Mouse (Mus musculus): ENCODE data around the gene Ccdc42.

Ccdc42 gene

GRCm38 (mm10) chr11:68586721-68587120, at the start of gene Ccdc42:
Gene Ccdc42, plus strand, starts transcription at chr11:68587021.
- in situ Hi-C loops (cut with MboI; ENCODE audit: unreplicated experiment in 2 of 2), result loop anchor here (5.0 kb wide), 2 partner anchors 221 to 291 kb away; no protein-coding TSS in a partner anchor

DNA sequence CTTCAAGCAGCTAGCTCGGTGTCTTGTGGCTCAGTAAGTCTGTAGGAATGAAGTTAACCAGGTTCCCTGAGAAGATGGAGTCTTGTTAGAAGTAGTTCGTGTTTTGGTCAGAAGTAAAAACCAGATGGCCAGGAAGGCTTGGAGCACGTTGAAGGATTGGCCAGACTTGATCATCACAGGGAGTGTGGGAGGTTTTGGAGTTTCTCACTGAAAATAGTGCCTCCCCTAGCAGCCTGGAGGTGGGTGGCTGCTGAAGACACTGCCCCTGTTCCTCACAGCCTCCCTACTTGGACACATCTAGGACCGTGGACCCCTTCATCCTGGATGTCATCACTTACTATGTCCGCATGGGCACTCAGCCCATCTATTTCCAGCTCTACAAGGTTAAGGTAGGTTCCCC, 47.2 kb upstream of the Ccdc42 start:
- in situ Hi-C loops (cut with MboI; ENCODE audit: unreplicated experiment in 2 of 2), result no loop called here

GRCm38 (mm10) chr11:68544554-68544953, 42.3 kb upstream of the Ccdc42 start:
- in situ Hi-C loops (cut with MboI; ENCODE audit: unreplicated experiment in 2 of 2), result no loop called here

DNA sequence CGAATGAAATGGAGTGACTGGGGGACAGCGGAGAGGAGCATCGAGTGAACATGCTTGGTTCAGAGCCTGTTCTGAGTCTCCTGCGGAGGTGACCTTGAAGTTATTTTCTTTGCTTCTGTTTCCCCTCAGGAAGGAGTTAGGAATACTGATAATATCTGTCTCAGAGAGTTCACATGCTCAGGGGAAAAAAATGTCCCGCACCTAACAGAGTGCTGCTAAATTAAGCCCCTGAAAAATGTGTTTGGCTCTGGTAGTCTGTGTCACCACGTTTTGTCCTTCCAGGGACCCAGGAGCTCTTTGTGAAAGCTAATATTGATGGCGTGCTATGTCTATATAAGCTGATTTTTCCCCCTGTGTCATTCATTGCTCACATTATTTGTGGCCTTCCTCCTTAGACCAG, 41.6 kb upstream of the Ccdc42 start:
- in situ Hi-C loops (cut with MboI; ENCODE audit: unreplicated experiment in 2 of 2), result no loop called here

DNA sequence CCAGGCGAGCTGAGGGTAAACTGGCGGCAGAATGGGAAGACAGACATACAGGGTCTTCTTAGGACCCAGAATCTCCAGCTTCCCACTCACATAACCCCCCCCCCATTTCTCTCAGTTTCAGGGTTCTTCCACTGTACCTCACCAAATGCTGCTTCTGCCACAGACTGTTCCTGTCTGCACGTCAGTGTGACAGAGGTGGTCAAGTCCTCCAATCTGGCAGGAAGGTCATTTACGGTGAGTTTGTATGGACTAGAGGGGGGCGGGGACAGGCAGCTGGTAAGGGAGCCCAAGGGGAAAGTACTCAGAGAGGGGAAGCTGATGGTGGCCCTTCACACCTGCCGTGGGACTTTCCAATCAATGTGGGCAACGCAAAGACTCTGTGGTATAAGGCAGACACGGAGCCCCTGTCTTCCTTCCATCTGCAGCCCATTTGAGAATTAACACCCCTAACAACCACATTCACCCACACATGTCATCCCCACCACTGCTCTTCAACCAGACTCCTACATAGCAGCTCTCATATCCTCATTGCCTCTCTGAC, 41.1 kb upstream of the Ccdc42 start:
- in situ Hi-C loops (cut with MboI; ENCODE audit: unreplicated experiment in 2 of 2), result no loop called here

GRCm38 (mm10) chr11:68547484-68547883, 39.3 kb upstream of the Ccdc42 start:
- in situ Hi-C loops (cut with MboI; ENCODE audit: unreplicated experiment in 2 of 2), result no loop called here

DNA sequence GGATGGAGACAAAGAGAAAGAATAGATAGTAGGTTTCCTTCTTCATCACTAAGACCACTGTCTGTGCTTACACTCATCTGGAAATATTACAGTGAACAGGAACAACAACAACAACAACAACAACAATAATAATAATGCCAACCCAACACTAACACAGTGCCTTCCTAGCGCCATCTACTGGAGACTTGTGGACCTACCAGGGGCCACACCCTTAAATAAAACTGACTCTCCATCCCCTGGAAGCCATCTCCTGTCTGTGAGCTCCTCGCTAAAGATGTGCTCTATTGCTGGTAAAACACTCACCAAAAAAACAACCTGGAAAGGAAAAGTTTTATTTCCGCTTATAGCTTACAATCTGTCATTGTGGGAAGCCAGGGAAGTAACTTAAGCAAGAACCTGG, 37.2 kb upstream of the Ccdc42 start:
- in situ Hi-C loops (cut with MboI; ENCODE audit: unreplicated experiment in 2 of 2), result no loop called here

- in situ Hi-C loops (cut with MboI; ENCODE audit: unreplicated experiment in 2 of 2), result loop anchor here (5.0 to 25.0 kb wide), 5 partner anchors 63 to 556 kb away; partner anchors contain the start of genes Pik3r5 (in 1 of the 2) and Rangrf (in 1 of the 2)
Measured at GRCm38 (mm10) chr11:68550358-68550757, 36.5 kb upstream of the Ccdc42 start.

DNA sequence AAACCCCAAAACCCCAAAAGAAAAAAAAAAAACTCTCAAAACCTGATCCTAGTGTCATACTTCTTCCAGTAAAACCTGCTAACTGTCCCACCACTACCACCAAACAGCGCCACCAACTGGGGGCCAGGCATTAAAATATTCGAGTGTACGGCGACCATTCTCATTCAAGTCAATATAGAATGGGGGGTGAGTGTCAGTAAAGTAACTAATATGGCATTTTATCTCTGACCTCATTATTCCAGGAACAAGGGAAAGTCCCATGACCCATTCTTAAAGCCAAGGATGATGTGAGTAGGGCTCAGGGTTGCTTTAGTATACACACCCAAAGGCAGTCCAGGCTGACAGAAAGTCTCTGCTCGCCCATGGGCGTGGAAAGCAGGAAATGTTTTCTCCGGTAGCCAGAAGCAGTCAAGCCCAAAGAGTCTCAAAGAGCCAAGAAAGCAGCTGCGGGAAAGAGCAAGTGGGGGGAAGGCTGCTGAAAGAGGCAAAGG, 32.8 kb upstream of the Ccdc42 start:
- in situ Hi-C loops (cut with MboI; ENCODE audit: unreplicated experiment in 2 of 2), result loop anchor here (5.0 to 25.0 kb wide), 5 partner anchors 67 to 559 kb away; partner anchors contain the start of genes Pik3r5 (in 1 of the 2) and Rangrf (in 1 of the 2)

GRCm38 (mm10) chr11:68555918-68556584, 30.8 kb upstream of the Ccdc42 start, which contains the start of gene Mfsd6l:
Gene Mfsd6l, plus strand, starts transcription at chr11:68556186.
- in situ Hi-C loops (cut with MboI; ENCODE audit: unreplicated experiment in 2 of 2), result loop anchor here (5.0 to 25.0 kb wide), 3 partner anchors 431 to 561 kb away; partner anchors contain the start of gene Rangrf (in 1 of the 2)

GRCm38 (mm10) chr11:68559546-68559945, 27.3 kb upstream of the Ccdc42 start:
- in situ Hi-C loops (cut with MboI; ENCODE audit: unreplicated experiment in 2 of 2), result loop anchor here (5.0 to 25.0 kb wide), 3 partner anchors 428 to 565 kb away; partner anchors contain the start of gene Rangrf (in 1 of the 2)

- in situ Hi-C loops (cut with MboI; ENCODE audit: unreplicated experiment in 2 of 2), result loop anchor here in 1 of 2 experiments (25.0 kb wide), 1 partner anchor 425 kb away; the partner anchor contains the start of gene Rangrf
Measured at GRCm38 (mm10) chr11:68561957-68562950, 24.6 kb upstream of the Ccdc42 start.

DNA sequence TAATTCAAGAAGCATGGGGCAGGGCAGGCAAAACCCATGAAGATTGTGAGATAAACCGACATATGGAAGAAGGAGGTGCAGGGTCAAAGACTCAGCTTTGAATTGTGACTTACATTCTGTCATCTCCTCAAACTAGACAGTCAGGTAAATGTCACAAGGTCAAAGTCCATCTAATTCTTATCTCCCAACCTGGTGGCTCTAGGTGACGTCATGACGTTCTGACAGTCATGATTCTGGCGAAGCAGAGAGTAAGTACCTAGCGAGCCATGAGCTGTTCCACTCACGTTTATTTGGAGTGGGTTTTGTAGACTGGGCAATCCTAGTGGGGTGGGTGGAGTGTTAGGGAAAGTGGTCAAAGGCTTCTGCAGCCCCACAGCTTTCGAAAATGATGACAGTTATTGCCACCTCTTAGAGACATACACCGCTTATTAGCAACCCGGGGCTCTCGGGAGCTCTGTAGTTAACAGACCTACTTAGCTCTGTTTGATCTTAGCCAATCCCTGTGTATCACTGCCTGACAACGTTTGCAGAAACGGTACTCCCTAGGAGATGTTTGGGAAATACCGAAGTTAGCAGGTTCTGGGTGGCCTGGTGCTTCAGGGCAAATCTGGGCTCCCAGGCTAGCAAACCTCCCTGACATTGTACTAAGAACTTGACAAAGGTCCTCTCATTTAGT, 22.3 kb upstream of the Ccdc42 start:
- in situ Hi-C loops (cut with MboI; ENCODE audit: unreplicated experiment in 2 of 2), result loop anchor here in 1 of 2 experiments (25.0 kb wide), 1 partner anchor 423 kb away; the partner anchor contains the start of gene Rangrf

DNA sequence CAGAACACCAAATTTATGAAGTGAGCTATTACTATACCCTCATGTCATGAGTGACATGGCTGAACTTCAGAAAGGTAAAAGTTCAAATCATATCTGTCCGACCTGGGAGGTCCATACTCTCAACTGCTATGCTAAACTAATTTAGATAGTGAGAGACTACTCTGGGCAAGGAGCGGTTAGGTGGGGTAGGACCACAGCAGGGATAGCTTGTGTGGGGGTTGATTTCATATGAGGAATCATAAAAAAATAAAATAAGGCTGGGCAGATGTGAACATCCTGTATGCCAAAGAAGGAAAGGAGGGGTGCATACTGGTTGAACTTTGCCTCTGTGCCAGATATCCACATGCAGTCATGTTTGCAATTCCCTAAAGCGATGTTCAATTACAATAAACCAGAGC, 21.8 kb upstream of the Ccdc42 start:
- in situ Hi-C loops (cut with MboI; ENCODE audit: unreplicated experiment in 2 of 2), result loop anchor here in 1 of 2 experiments (25.0 kb wide), 1 partner anchor 422 kb away; the partner anchor contains the start of gene Rangrf

DNA sequence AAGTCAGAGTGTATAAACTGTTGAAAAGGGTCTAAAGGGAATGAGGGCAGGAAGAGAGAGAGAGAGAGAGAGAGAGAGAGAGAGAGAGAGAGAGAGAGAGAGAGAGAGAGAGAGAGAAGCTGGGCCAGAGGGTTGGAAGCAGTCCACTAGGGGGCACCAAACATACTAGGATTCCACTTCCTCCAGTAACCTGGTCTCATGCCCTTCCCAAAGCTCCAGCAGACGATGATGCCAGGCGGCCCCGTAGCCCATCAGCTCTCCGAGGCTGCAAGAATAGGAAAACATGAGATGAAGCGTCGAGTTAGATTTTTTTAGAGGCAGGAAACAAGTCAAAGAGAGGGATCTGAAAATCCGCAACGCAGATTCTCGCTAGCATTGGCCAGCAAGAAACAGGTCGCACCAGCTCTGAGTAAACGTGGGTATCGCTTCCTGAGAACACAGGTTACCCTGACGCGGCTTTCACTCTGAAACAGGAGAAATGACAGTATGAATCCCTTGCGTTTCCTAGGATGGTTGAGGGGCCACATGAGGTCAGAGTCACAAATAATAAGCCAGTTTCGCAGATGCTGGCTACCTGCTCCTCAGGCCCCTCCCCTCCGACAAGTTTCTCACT, 20.3 kb upstream of the Ccdc42 start:
- in situ Hi-C loops (cut with MboI; ENCODE audit: unreplicated experiment in 2 of 2), result loop anchor here in 1 of 2 experiments (25.0 kb wide), 1 partner anchor 421 kb away; the partner anchor contains the start of gene Rangrf

DNA sequence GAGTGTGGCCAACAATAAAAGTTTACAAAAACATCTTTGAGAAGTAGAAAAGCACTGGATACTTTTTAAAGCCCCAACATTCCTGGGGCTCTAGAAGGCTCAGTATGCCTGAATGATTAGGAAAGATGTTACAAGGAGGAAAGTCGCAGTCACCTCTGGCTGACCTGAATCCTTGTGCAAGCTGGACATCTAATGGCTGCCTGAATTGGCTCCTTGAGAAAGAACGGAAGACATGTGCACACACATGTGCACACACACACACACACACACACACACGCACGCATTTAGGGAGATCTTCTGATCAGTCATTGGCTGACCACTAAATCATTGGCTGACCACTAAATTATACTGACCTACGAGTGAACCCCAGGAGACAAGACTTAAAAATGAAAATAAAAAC, 16.0 kb upstream of the Ccdc42 start:
- in situ Hi-C loops (cut with MboI; ENCODE audit: unreplicated experiment in 2 of 2), result loop anchor here in 1 of 2 experiments (5.0 to 25.0 kb wide), 2 partner anchors 306 to 416 kb away; partner anchors contain the start of gene Rangrf

DNA sequence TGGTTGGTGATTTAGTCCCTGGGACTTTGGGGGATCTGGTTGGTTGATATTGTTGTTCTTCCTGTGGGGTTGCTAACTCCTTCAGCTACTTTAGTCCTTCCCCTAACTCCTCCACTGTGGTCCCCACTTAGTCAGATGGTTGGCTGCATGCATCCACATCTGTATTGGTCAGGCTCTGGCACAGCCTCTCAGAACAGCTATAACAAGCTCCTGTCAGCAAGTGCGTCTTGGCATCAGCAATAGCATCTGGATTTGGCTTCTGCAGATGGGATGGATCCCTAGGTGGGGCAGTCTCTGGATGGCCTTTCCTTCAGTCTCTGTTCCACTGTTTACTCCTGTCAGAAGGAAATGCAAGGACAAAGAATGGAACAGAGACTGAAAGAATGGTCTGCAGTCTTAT, 9.7 kb upstream of the Ccdc42 start:
- in situ Hi-C loops (cut with MboI; ENCODE audit: unreplicated experiment in 2 of 2), result no loop called here

DNA sequence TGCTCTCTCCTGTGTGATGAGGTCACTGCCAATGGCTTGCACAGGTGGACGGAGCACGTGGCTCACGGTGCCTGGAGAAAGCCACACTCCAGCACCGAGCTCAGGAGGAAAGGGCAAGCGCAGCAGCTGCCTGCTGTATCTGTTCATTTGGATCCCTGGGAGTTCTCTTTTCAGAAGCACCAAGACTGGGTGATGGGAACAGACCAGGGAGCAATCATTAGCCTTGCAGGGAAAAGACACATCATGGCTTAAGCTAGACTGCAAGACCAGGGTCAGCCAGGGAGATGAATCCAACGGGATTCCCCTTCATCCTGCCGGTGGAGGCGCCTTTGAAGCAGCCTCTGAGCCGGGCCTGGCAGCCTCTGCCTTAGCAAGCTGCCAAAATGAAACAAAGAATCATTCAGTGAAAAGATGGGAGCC, 7.3 kb upstream of the Ccdc42 start:
- in situ Hi-C loops (cut with MboI; ENCODE audit: unreplicated experiment in 2 of 2), result no loop called here

GRCm38 (mm10) chr11:68580566-68580965, 6.3 kb upstream of the Ccdc42 start:
- in situ Hi-C loops (cut with MboI; ENCODE audit: unreplicated experiment in 2 of 2), result no loop called here

Measured in v-Abl transformed pro-B cells (cell line).